ENCODE assay signal across 10 mouse cellular contexts in the genomic region with DNA sequence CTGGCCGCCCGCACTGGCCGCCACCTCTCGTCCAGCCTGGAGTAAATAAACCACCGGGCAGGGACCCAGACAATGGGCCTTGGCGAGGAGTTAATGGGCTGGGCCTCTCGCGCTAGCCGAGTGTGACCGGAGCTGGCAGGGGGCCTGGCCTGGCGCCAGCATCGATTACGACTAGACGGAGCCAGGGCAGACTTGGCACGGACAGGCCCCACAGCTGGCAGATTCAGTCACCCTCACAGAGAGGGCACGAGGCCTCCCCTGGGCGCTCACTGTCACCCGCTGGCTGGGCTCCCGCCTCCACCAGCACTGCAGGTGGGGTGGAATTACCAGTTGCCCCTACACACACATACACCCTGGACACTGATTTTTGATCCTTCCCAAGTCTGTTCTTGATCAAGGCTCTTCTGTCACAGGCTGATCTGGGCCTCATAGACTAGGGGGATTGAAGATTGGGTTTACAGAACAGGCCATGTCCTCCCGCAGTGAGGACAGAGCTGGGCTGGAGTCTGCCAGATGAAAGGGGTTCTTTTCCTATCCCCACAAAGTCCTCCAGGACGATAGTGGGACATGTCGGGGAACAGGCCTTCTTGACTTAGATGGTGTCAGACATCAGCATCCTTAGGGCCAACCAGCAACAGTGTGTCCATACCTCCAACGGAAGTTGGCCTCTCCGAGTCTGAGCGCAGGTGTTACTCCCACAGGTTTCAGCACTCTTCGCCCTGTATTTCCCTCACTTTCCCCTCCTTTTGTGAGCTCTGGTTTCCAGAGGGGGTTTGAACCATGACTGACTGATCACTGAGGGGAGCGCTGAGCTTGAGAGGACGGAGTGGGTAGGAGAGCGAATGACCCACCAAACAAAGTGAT. TPM values are rescaled to one million over a fixed set of nuclear protein-coding genes. Genes with fewer than 3 reads are reported as not detected.
DNase-seq lines count a peak whose midpoint lies in the region; ATAC-seq lines count a peak whose summit lies in the region.
"Had no signal": no experiment of that assay in that cellular context is flagged by ENCODE, and none has a peak within 500 bp of the region (broad histone marks: within the 10 kb centered on the region; RNA-seq: fewer than 3 reads in every experiment).

No protein-coding gene starts in this region.

- H3K4me3 ChIP-seq in hindbrain, embryonic 13.5 days: no peak overlapping the region

- no peaks in the 10 kb centered on the region for H3K36me3 ChIP-seq in hindbrain, embryonic 13.5 days
- H3K36me3 ChIP-seq: G1E had no signal

- peaks cover 21% of the 10 kb centered on the region for H3K4me1 ChIP-seq in hindbrain, embryonic 13.5 days (replicated peaks)

- H3K9ac ChIP-seq in hindbrain, embryonic 13.5 days: peak overlapping the region; percentile 63

- 28% methylated on average over 29 of the region's 29 CpGs for WGBS in hindbrain, embryonic 13.5 days

- H3K4me2 ChIP-seq in hindbrain, embryonic 13.5 days: peak overlapping the region; percentile 10; the same call in 1 of the 2 replicates

- peak overlapping the region; percentile 79 for H3K27ac ChIP-seq in hindbrain, embryonic 13.5 days
- H3K27ac ChIP-seq: macrophage had no signal

- H3K27me3 ChIP-seq in hindbrain, embryonic 13.5 days: peaks cover 27% of the 10 kb centered on the region

- DNase-seq in NIH3T3 (ENCODE audit: low read depth): peak; percentile 46
- DNase-seq in cerebellum, postnatal 36 days: peak; percentile 61 to 74
- peak; percentile 96 for DNase-seq in gastrocnemius, adult 18-20 months (ENCODE audit: low spot score)
- DNase-seq in layer of hippocampus, adult 9-11 months: peak; percentile 92
- peak; percentile 95 for DNase-seq in lung, postnatal 10 days
- peak; percentile 89 for DNase-seq in right cerebral cortex, adult 18-20 months

- H3K9me3 ChIP-seq in hindbrain, embryonic 13.5 days: no peaks in the 10 kb centered on the region
- H3K9me3 ChIP-seq: G1E had no signal

- ATAC-seq in hindbrain, embryonic 13.5 days (ENCODE audit: low FRiP score): peak; percentile 92
- ATAC-seq in megakaryocyte, adult 5-6 weeks (ENCODE audit: poor library complexity, severe bottlenecking): no peak

RNA-seq across cellular contexts. Expression of a gene that starts 31.2 kb away (rescaled TPM):
- total RNA-seq in gastrocnemius, adult 18-20 months (2021): 100 to 1,000 TPM; 131 to 142 TPM
- polyA plus RNA-seq in hindbrain, embryonic 13.5 days (2015; fragmentation: Nextera tagmentation; extraction: Ambion mirVana): 362 and 376 TPM in 2 replicates
- 160 and 173 TPM in 2 replicates for total RNA-seq in megakaryocyte, adult 5-6 weeks (2015)
- 181 and 193 TPM in 2 replicates for total RNA-seq in megakaryocyte, adult 5-6 weeks (2017)

RNA-seq across cellular contexts. Expression of a gene that starts 38.8 kb away (rescaled TPM):
- total RNA-seq in gastrocnemius, adult 18-20 months (2021): 1 to 10 TPM; 2.1 to 2.2 TPM
- polyA plus RNA-seq in hindbrain, embryonic 13.5 days (2015; fragmentation: Nextera tagmentation; extraction: Ambion mirVana): 4.7 and 5.3 TPM in 2 replicates
- 8.8 and 12.4 TPM in 2 replicates for total RNA-seq in megakaryocyte, adult 5-6 weeks (2015)
- total RNA-seq in megakaryocyte, adult 5-6 weeks (2017): 9.7 and 11.5 TPM in 2 replicates
- polyA plus RNA-seq: G1E had no signal

Comparison
In these comparisons a context has a peak if more than half of its experiments do, and no peak if none do; other contexts are left out.
1. DNase-seq: peak in every context shown above with its lines; median percentile 96 in gastrocnemius, adult 18-20 months; 95 in lung, postnatal 10 days; 92 in layer of hippocampus, adult 9-11 months; 89 in right cerebral cortex, adult 18-20 months; 68 in cerebellum, postnatal 36 days; 46 in NIH3T3.